Mouse (Mus musculus) cerebellum, postnatal 4 days (tissue): Measurements from ENCODE around the gene Olfr502.
"Not testable (repeated sequence)": the region's sequence is repeated elsewhere in the genome, so short reads cannot be mapped to it uniquely, and the experiment has no call there.

Experiments
- DNase-seq, 2 experiments: peaks; one replicate each; pipeline ENCODE4 v3.0.0; 2022; ENCODE audit warnings: low spot score in 2 of 2, mixed read lengths in 1 of 2

Gene Olfr502

GRCm38 (mm10) chr7:108524965-108525364 is at the start of gene Olfr502:
Gene Olfr502 (minus strand): TSS chr7:108525065.
- DNase-seq, result no peak

- no peak for DNase-seq
These were observed 40.8 kb upstream of the Olfr502 start, which contains the start of gene Olfr504 for GRCm38 (mm10) chr7:108565693-108566092. Gene Olfr504 (minus strand): TSS chr7:108565793.

GRCm38 (mm10) chr7:108544227-108544626 is 19.4 kb upstream of the Olfr502 start, which contains the start of gene Olfr503:
Gene Olfr503 (plus strand): TSS chr7:108544527.
- DNase-seq, result not testable (repeated sequence)

GRCm38 (mm10) chr7:108542416-108542815 is 17.6 kb upstream of the Olfr502 start:
- DNase-seq, result no peak
